Mouse (Mus musculus): ENCODE measurements around the gene Ehf. TPM values are rescaled to one million over a fixed set of nuclear protein-coding genes. Genes with fewer than 3 reads are reported as not detected.

Gene Ehf
- total RNA-seq, 2 experiments from 2014 or later, result 1.3 TPM; not detected in 1

DNA sequence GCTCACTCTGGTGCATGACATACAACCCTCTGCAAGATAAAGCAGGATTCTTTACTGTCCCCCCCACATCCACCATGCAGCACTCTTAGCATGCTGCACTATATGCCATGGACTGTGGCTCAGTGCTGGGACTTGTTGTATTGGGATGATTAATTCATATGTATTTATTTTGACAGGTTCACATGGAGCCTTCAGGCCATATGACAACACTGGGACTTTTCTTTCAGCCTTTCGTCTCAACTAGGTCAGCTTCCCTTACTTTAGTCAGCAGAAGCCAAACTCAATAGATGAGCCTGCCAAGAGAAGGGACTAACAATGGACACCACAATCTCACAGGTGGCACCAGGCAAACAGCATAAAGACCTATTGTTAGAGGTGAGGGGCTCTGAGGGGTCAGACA lies 89.5 kb downstream of the Ehf start:
- DNase-seq, result no peak

Other genes starting within 250 kb of the Ehf start
- 100 to 1,000 TPM; 160 to 208 TPM for gene Pdhx, start 229.8 kb downstream of the Ehf start, total RNA-seq (2021)
- 10 to 100 TPM; 70.1 to 77.5 TPM for gene Apip, start 229.6 kb downstream of the Ehf start, total RNA-seq (2021)
- gene Elf5, start 108.4 kb upstream of the Ehf start, total RNA-seq (2021), result not detected
- gene Cat, start 181.9 kb upstream of the Ehf start, total RNA-seq (2021), result 100 to 1,000 TPM; 220 to 288 TPM